Mouse (Mus musculus) forebrain, embryonic 10.5 days (tissue): ENCODE results near the gene Fgfr2. TPM values are rescaled to one million over a fixed set of nuclear protein-coding genes. Genes with fewer than 3 reads are reported as not detected.

Experiments used
- DNase-seq: peaks from one replicate; pipeline ENCODE4 v3.0.0-alpha.2; 2017; ENCODE audit warnings: low spot score; ENCODE audit errors: extremely low spot score
- H3K27ac ChIP-seq: fragments of 300-500 bp; sonication (generic); 2 replicates; pipeline ENCODE4 v1.5.1; 2016; ENCODE audit warnings: mild to moderate bottlenecking
- H3K27me3 ChIP-seq: fragments of 300-500 bp; sonication (generic); 2 replicates; pipeline ENCODE4 v1.6.1; 2016; ENCODE audit warnings: mild to moderate bottlenecking; ENCODE audit not compliant: poor library complexity, severe bottlenecking
- H3K36me3 ChIP-seq: fragments of 300-500 bp; sonication (generic); replicated peaks from 2 replicates; pipeline ENCODE4 v1.6.1; 2016; ENCODE audit warnings: mild to moderate bottlenecking, moderate library complexity
- H3K4me1 ChIP-seq: fragments of 300-500 bp; sonication (generic); 2 replicates; pipeline ENCODE4 v1.6.1; 2016
- H3K4me3 ChIP-seq: fragments of 300-500 bp; sonication (generic); 2 replicates; pipeline ENCODE4 v1.5.1; 2016; ENCODE audit warnings: mild to moderate bottlenecking, moderate library complexity
- H3K9me3 ChIP-seq: fragments of 300-500 bp; sonication (generic); 2 replicates; pipeline ENCODE4 v1.6.1; 2016; ENCODE audit warnings: mild to moderate bottlenecking, moderate library complexity
- WGBS: fragments of 180-500 bp; shearing (Covaris S2); methylation state at CpG from one replicate; pipeline ENCODE4 v1.1.7; 2016; 5-methylcytosine and 5-hydroxymethylcytosine counted together
- polyA plus RNA-seq: library from polyadenylated mRNA; unstranded; fragments of >200 nt; fragmentation: Nextera tagmentation; extraction: Ambion mirVana; gene quantifications from 2 replicates; pipeline ENCODE4 v1.2.1, GENCODE M21; 2016

Gene Fgfr2
- polyA plus RNA-seq, 1 experiment from 2014 or later: 55.7 TPM

- no peak overlapping the region for H3K4me3 ChIP-seq
- H3K27ac ChIP-seq: no peak overlapping the region
- DNase-seq: no peak
- H3K4me1 ChIP-seq: no peaks in the 10 kb centered on the region
- H3K36me3 ChIP-seq: no peaks in the 10 kb centered on the region
- 88% methylated on average over 2 of the region's 2 CpGs for WGBS
- peaks cover 6% of the 10 kb centered on the region for H3K9me3 ChIP-seq
- H3K27me3 ChIP-seq: peaks cover 5% of the 10 kb centered on the region; the same call in 1 of the 2 replicates
Observed at GRCm38 (mm10) chr7:131019181-131019580, 2104.0 kb downstream of the Fgfr2 start.

DNA sequence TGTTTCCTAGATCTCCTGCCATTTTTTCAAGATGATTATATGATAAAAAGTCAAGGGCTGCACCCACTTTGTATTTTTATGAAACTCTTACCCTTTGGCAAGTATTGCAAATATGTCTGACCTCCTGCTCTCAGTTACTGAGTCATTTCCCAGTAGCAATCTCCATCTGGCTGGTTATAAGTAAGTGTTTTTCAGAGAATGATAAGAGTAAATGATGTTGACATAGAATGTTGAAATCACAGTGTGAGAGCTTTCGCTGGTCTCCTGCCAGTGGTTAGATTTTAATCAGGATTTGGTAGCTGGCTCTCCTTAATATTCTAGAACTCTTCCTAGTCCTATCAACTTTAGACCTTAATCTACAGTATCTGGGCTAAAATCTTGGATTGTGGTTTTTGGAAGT, 2111.2 kb downstream of the Fgfr2 start:
- no peak for DNase-seq
- Histone ChIP-seq H3K4me3 (no peak overlapping the region), H3K27ac (no peak overlapping the region), H3K27me3 (no peaks in the 10 kb centered on the region), H3K9me3 (peaks cover 10% of the 10 kb centered on the region), H3K4me1 (no peaks in the 10 kb centered on the region), H3K36me3 (no peaks in the 10 kb centered on the region)
- WGBS: 98% methylated on average over 1 of the region's 1 CpGs

GRCm38 (mm10) chr7:131009178-131009577, 2114.0 kb downstream of the Fgfr2 start:
- Histone ChIP-seq H3K27ac (no peak overlapping the region), H3K4me1 (no peaks in the 10 kb centered on the region), H3K4me3 (no peak overlapping the region), H3K27me3 (no peaks in the 10 kb centered on the region), H3K36me3 (no peaks in the 10 kb centered on the region), H3K9me3 (peaks cover 23% of the 10 kb centered on the region; the same call in 1 of the 2 replicates)
- no peak for DNase-seq
- 91% methylated on average over 5 of the region's 5 CpGs for WGBS

- Histone ChIP-seq H3K27ac (no peak overlapping the region), H3K4me3 (no peak overlapping the region), H3K36me3 (no peaks in the 10 kb centered on the region), H3K9me3 (peaks cover 23% of the 10 kb centered on the region; the same call in 1 of the 2 replicates), H3K27me3 (no peaks in the 10 kb centered on the region), H3K4me1 (no peaks in the 10 kb centered on the region)
- no peak for DNase-seq
- WGBS: 90% methylated on average over 2 of the region's 2 CpGs
Observed at GRCm38 (mm10) chr7:131007221-131007620, 2115.9 kb downstream of the Fgfr2 start.

GRCm38 (mm10) chr7:131004071-131004470, 2119.1 kb downstream of the Fgfr2 start:
- WGBS: 96% methylated on average over 5 of the region's 5 CpGs
- Histone ChIP-seq H3K9me3 (peaks cover 23% of the 10 kb centered on the region; the same call in 1 of the 2 replicates), H3K4me3 (no peak overlapping the region), H3K27me3 (no peaks in the 10 kb centered on the region), H3K36me3 (no peaks in the 10 kb centered on the region), H3K4me1 (no peaks in the 10 kb centered on the region), H3K27ac (no peak overlapping the region)
- no peak for DNase-seq

DNA sequence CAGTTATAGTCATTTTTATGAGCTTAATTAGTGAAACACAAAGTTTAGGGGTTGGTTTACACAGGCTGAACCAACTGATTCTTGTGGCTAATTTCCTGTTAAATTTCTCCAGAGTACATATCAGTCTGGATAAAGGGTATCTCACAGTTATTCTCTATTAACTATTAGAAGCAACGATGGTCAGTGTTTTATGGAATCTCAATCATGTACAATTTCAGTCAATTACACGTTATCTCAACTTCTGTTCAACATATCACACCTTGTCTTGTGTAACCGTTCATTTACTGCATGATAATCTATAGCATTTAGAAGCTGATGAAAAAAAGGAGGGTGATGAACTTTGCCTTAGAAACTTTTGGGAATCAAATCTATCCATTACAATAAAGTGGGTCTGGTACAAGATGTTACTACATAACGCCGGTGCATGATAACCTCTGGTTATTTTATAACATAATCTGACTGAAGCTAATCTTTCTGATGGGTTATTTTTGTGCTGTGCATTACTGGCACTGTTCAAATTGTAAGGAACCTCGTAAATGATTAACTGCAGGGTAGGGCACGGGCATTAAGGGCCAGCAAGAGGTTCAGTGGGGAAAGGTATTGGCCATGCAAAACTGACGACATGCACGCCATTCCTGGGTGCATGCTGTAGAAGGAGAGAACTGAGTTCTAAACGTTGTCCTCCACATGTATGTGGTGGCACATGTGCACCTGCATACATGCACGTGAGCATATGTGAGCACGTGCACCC, 2121.0 kb downstream of the Fgfr2 start:
- H3K27ac ChIP-seq: no peak overlapping the region
- DNase-seq: no peak
- no peaks in the 10 kb centered on the region for H3K4me1 ChIP-seq
- 91% methylated on average over 12 of the region's 12 CpGs for WGBS
- H3K27me3 ChIP-seq: no peaks in the 10 kb centered on the region
- H3K36me3 ChIP-seq: no peaks in the 10 kb centered on the region
- H3K9me3 ChIP-seq: peaks cover 19% of the 10 kb centered on the region; the same call in 1 of the 2 replicates
- no peak overlapping the region for H3K4me3 ChIP-seq

- H3K27ac ChIP-seq: no peak overlapping the region
- H3K4me1 ChIP-seq: no peaks in the 10 kb centered on the region
- no peaks in the 10 kb centered on the region for H3K27me3 ChIP-seq
- WGBS: 56% methylated on average over 8 of the region's 8 CpGs
- no peaks in the 10 kb centered on the region for H3K9me3 ChIP-seq
- H3K36me3 ChIP-seq: no peaks in the 10 kb centered on the region
- H3K4me3 ChIP-seq: no peak overlapping the region
- DNase-seq: no peak
Observed at GRCm38 (mm10) chr7:130993907-130994306, 2129.2 kb downstream of the Fgfr2 start.

DNA sequence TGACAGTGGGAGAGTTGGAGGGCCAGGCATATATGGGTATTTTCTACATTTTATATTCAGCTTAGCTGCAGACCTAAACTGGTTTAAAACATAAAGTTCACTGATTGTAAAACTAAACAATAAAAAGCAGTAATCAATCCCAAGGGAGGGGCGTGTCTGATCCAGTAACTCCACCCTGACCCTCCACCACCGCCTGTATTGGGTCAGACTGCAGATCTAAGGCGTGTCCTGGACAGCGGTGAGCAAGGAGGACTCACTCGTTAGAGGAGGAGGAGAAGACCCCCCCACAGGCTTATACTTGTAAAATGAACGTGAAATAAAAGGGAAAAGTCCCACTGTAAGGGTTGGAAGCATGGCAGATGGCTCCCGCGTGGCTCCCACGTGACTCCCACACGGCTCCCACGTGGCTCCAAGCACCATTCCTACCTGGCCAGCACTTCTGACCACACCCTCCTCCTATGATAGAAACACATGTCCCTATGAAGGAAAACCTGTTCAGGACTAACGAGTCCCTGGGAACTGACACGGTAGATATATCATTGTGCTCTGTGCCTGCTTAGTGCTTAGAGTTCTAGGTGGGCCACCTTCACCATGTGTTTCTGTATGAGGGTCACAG, 2131.9 kb downstream of the Fgfr2 start:
- no peak overlapping the region for H3K27ac ChIP-seq
- H3K27me3 ChIP-seq: no peaks in the 10 kb centered on the region
- H3K36me3 ChIP-seq: no peaks in the 10 kb centered on the region
- WGBS: 92% methylated on average over 13 of the region's 13 CpGs
- no peaks in the 10 kb centered on the region for H3K4me1 ChIP-seq
- H3K9me3 ChIP-seq: no peaks in the 10 kb centered on the region
- no peak for DNase-seq
- no peak overlapping the region for H3K4me3 ChIP-seq

GRCm38 (mm10) chr7:130989371-130989770, 2133.8 kb downstream of the Fgfr2 start:
- Histone ChIP-seq H3K4me3 (no peak overlapping the region), H3K9me3 (no peaks in the 10 kb centered on the region), H3K27ac (no peak overlapping the region), H3K4me1 (no peaks in the 10 kb centered on the region), H3K36me3 (no peaks in the 10 kb centered on the region), H3K27me3 (no peaks in the 10 kb centered on the region)
- whole genome bisulfite sequencing: 57% methylated on average over 3 of the region's 3 CpGs
- no peak for DNase-seq

GRCm38 (mm10) chr7:130988146-130988545, 2135.0 kb downstream of the Fgfr2 start:
- Histone ChIP-seq H3K36me3 (no peaks in the 10 kb centered on the region), H3K27me3 (no peaks in the 10 kb centered on the region), H3K4me3 (no peak overlapping the region), H3K9me3 (no peaks in the 10 kb centered on the region), H3K27ac (no peak overlapping the region), H3K4me1 (no peaks in the 10 kb centered on the region; the same call in 1 of the 2 replicates)
- DNase-seq: no peak
- WGBS: 87% methylated on average over 5 of the region's 5 CpGs

GRCm38 (mm10) chr7:130985716-130986115, 2137.4 kb downstream of the Fgfr2 start:
- Histone ChIP-seq H3K27me3 (no peaks in the 10 kb centered on the region), H3K4me3 (no peak overlapping the region), H3K27ac (no peak overlapping the region), H3K36me3 (no peaks in the 10 kb centered on the region), H3K4me1 (peaks cover 15% of the 10 kb centered on the region), H3K9me3 (no peaks in the 10 kb centered on the region)
- WGBS: 88% methylated on average over 3 of the region's 3 CpGs
- DNase-seq: no peak

DNA sequence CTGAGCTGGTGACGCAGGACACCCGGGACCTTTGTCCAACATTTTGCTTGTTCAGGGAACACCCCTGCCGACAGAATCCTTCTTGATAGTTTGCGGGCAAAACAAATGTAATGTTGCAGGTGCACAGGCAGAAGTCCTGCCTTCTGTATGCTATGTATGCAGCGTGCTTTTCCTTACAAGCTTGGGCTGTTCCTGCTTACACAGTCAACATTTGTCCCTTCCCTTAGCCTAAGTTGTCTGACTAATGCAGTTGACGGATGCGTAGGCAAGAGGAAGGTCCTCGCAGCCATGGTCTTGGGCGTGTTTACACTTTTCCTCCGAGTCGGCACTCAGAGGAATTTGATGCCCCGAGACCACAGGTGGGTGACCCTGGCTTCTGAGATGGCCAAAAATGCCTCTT, 2138.0 kb downstream of the Fgfr2 start:
- 92% methylated on average over 12 of the region's 12 CpGs for WGBS
- H3K27me3 ChIP-seq: no peaks in the 10 kb centered on the region

GRCm38 (mm10) chr7:130984294-130984693, 2138.9 kb downstream of the Fgfr2 start:
- DNase-seq: no peak
- Histone ChIP-seq H3K4me3 (no peak overlapping the region), H3K27ac (no peak overlapping the region), H3K36me3 (no peaks in the 10 kb centered on the region), H3K4me1 (peaks cover 15% of the 10 kb centered on the region), H3K9me3 (no peaks in the 10 kb centered on the region), H3K27me3 (no peaks in the 10 kb centered on the region)
- 95% methylated on average over 7 of the region's 7 CpGs for WGBS

More for the DNA sequence above, 2138.0 kb downstream of the Fgfr2 start:
- no peak for DNase-seq
- no peaks in the 10 kb centered on the region for H3K9me3 ChIP-seq
- H3K27ac ChIP-seq: no peak overlapping the region
- H3K4me1 ChIP-seq: peaks cover 15% of the 10 kb centered on the region
- no peak overlapping the region for H3K4me3 ChIP-seq
- H3K36me3 ChIP-seq: no peaks in the 10 kb centered on the region
